Mouse (Mus musculus) heart, adult 2 months (tissue): ENCODE measurements at regions not wholly inside any gene's neighbourhood (a gene's known extent, or its start where the extent isn't known, plus 50 kb on each side); places are given as distances from the start of the nearest gene placed in this dataset.

Experiments used
- CTCF ChIP-seq: fragments of 200-600 bp; IDR thresholded peaks from 2 replicates; pipeline ENCODE4 v1.8.1; 2022; ENCODE audit warnings: antibody characterized with exemption, mild to moderate bottlenecking, moderate library complexity
- EP300 ChIP-seq: fragments of 200-500 bp; IDR thresholded peaks from 2 replicates; pipeline ENCODE4 v1.6.1; 2011; ENCODE audit warnings: low read depth, low read length, control low read depth; ENCODE audit not compliant: insufficient read depth
- POLR2A ChIP-seq: fragments of 200-500 bp; IDR thresholded peaks from 2 replicates; pipeline ENCODE4 v1.6.1; 2011; ENCODE audit warnings: mild to moderate bottlenecking, low read depth, low read length, control low read depth; ENCODE audit not compliant: insufficient read depth

- no peak for TF ChIP-seq EP300
- TF ChIP-seq CTCF: no peak
- no peak for TF ChIP-seq POLR2A
Measured at GRCm38 (mm10) chr8:79503906-79504305, 104.6 kb upstream of the Smad1 start.
